Mouse (Mus musculus): ENCODE results near the gene Adarb1. TPM values are rescaled to one million over a fixed set of nuclear protein-coding genes. Genes with fewer than 3 reads are reported as not detected.
A peak's percentile ranks its signal among the peaks of the same experiment; 100 is the strongest.

Adarb1 gene
- polyA plus RNA-seq, 1 experiment = 10.1 TPM

GRCm38 (mm10) chr10:77435343-77435742, 17.3 kb upstream of the Adarb1 start:
- no peak for DNase-seq (ENCODE audit: low spot score)

DNA sequence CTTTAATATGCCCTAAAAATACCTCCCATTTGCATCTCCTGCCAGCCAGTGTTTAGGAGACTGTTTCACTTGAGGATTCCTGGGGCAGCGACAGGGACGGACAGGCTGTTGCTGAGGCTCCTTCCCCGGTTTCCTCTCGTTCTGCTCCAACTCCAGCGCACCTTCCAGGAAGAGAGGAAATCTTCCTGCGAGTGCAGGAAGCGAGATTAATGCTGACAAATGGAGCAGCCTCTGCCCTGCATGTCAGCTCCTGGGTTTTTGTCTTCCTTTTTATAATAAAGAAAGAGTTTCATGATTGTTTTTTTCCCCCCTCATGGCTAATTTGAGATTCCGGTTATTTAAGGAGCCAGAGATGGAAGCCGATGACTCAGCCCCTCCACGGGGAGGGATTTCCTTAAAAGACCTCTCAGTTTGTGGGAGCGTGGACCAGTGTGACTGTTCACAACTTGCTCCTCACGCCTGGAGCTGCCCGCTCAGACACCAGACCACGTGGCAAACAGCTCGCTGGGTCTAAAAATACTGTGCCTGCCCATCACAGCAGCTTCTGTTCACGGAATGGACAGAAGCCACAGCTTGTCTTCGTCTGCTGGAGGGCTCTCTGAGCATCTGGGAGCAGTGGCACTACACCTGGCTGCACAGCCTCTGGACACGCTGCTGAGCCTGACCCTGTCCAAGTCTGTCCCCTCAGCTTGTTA, 16.5 kb upstream of the Adarb1 start:
- no peak for DNase-seq (ENCODE audit: low spot score)

DNA sequence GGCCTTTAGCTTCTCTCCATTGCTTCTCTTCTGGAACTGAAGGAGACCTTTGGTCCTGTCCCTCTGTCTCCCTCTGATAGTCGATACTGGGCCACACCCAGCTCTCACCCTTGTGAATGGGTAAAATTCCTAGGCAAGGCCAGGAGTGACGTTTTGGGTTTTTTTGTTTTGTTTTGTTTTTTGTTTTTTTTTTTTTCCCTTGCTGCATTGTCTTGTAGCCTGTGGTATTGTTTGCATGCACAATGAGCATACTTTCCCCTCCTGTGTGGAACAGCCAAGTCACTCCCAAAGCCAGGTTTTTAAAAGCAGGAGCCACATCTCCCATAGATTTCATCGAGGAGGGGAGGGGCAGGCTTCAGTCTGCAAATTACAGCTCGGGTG, 16.0 kb upstream of the Adarb1 start:
- no peak for DNase-seq (ENCODE audit: low spot score)

- DNase-seq (ENCODE audit: low spot score) = no peak
Observed at GRCm38 (mm10) chr10:77430771-77431170, 12.7 kb upstream of the Adarb1 start.

DNA sequence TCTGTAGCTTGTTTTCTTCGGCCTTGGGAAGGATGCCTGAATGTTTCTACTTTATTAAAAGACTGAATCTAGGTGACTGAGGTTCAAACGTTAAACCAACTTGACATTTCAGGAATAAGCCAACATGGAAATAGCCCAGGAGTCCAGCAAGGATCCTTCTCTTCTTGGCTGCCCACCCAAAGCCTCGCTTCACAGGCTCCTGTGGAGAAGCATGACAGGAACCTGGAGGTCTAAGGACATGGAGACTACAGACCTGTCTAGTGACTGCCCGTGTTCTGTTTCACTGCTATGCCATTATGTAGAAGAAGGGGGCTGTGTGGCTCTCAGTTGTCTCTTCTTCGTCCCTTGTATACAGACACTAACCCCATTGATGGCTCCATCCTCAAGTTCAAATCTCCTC, 11.9 kb upstream of the Adarb1 start:
- no peak for DNase-seq (ENCODE audit: low spot score)

DNA sequence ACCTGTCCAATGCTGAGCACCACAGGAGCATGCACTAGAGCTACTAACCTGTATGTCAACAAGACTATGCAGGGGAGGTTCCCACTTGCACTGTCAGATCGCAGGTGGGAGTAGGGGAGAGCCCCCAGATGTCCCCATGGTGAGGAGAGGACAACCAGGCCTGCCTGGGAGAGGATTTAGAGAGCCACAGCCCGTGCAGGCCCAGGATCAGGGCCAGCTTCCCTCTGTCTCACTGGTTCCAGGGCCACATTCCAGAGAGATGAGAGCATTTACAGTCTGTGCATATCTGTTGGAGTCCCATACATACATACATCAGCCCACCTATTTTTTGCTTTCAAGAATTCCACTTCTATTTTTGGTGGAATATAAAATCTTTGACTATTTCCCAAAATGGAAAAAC, 9.5 kb upstream of the Adarb1 start:
- DNase-seq (ENCODE audit: low spot score) = no peak

GRCm38 (mm10) chr10:77420190-77420589, 2.1 kb upstream of the Adarb1 start:
- no peak for DNase-seq (ENCODE audit: low spot score)

GRCm38 (mm10) chr10:77417240-77418102, 599 bp downstream of the Adarb1 start:
- peak; percentile 42 for DNase-seq (ENCODE audit: low spot score)

GRCm38 (mm10) chr10:77416666-77417239, 1.3 kb downstream of the Adarb1 start:
- no peak for DNase-seq (ENCODE audit: low spot score)

GRCm38 (mm10) chr10:77415867-77416266, 2.2 kb downstream of the Adarb1 start:
- no peak for DNase-seq (ENCODE audit: low spot score)

GRCm38 (mm10) chr10:77413791-77414190, 4.3 kb downstream of the Adarb1 start:
- DNase-seq (ENCODE audit: low spot score) = no peak

GRCm38 (mm10) chr10:77409154-77409553, 8.9 kb downstream of the Adarb1 start:
- no peak for DNase-seq (ENCODE audit: low spot score)

DNA sequence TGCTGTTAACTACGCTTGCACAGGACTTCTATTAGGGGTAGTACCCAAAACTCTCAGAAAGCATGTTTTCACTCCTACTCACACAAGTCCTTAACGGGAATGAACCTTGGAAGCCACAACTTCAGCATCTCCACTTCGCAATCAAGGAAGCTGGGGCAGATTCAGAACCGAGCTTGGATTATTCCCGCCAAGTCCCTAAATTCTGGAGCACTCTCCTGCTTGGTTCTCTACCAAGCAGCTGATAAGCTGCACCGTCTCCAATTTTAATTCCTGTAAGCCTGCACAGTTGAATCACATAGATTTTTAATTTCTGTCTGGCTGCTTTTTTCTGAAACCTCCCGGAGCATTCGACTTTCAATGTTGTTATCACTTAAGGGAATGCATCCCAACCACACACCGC, 9.8 kb downstream of the Adarb1 start:
- DNase-seq (ENCODE audit: low spot score) = no peak

GRCm38 (mm10) chr10:77406486-77406885, 11.6 kb downstream of the Adarb1 start:
- no peak for DNase-seq (ENCODE audit: low spot score)

GRCm38 (mm10) chr10:77402463-77402862, 15.6 kb downstream of the Adarb1 start:
- no peak for DNase-seq (ENCODE audit: low spot score)

- no peak for DNase-seq (ENCODE audit: low spot score)
Observed at GRCm38 (mm10) chr10:77401039-77401438, 17.0 kb downstream of the Adarb1 start.

- no peak for DNase-seq (ENCODE audit: low spot score)
Observed at GRCm38 (mm10) chr10:77399938-77400337, 18.1 kb downstream of the Adarb1 start.

DNA sequence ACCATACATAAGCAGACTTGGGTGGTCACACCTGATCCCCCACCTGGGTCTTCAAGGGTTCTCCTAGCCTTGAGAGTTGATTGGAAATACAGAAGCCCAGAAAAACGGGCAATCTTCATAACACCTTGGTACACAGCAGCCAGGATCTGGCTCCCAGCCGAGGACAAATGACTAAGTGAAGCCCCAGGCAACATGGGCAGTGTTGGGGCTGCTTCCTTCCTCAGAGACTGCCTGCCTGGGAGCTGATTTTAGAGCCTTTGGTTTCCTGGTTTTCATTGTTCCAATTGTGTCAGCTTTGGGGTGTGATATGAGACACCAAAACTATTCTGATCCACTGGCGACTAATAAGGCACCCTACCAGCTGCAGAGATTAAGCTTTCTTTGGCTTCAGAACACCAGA, 20.0 kb downstream of the Adarb1 start:
- DNase-seq (ENCODE audit: low spot score) = no peak

- no peak for DNase-seq (ENCODE audit: low spot score)
Observed at GRCm38 (mm10) chr10:77397056-77397642, 20.9 kb downstream of the Adarb1 start.

DNA sequence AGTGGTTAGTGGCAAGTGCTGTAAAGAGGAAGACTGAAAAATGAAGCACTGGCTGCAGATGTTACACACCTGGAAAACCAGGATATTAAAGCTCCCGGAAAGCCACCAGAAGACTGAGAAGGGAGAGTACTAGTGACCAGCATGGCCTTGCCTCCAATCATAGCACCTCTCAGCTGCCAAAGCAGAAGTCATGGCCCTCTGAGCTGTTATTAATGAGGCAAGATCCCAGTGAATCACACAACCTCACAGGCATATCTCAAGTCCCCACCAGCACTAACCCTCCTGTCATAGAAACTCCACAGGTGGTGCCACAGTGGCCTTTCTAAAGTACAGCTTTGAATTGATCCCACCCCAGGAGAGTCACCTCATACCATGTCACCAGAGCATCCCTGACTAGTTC, 22.1 kb downstream of the Adarb1 start:
- no peak for DNase-seq (ENCODE audit: low spot score)

GRCm38 (mm10) chr10:77391072-77391471, 27.0 kb downstream of the Adarb1 start:
- DNase-seq (ENCODE audit: low spot score) = no peak

- DNase-seq (ENCODE audit: low spot score) = no peak
Observed at GRCm38 (mm10) chr10:77387558-77387957, 30.5 kb downstream of the Adarb1 start.

GRCm38 (mm10) chr10:77385731-77386130, 32.3 kb downstream of the Adarb1 start:
- DNase-seq (ENCODE audit: low spot score) = no peak
